Mouse (Mus musculus) brain, embryonic 14.5 days (tissue): ENCODE measurements around the gene Gm21972.

Experiments used
- CTCF ChIP-seq: fragments of 200-500 bp; IDR thresholded peaks from 2 replicates; pipeline ENCODE4 v1.5.1; 2012; ENCODE audit warnings: inconsistent platforms, mild to moderate bottlenecking, moderate library complexity, borderline replicate concordance; ENCODE audit not compliant: insufficient read depth, insufficient read length; ENCODE audit errors: extremely low read depth
- POLR2A ChIP-seq: fragments of 200-500 bp; IDR thresholded peaks from 2 replicates; pipeline ENCODE4 v1.6.1; 2012; ENCODE audit warnings: mild to moderate bottlenecking, inconsistent platforms, borderline replicate concordance; ENCODE audit not compliant: poor library complexity, insufficient read depth, insufficient read length, severe bottlenecking; ENCODE audit errors: extremely low read depth

GRCm38 (mm10) chr1:86105054-86105453, 28.4 kb upstream of the Gm21972 start:
- TF ChIP-seq CTCF (no peak), POLR2A (no peak)
